Mouse (Mus musculus) hindbrain, embryonic 15.5 days (tissue): Measurements from ENCODE around the gene Srrd. TPM values are rescaled to one million over a fixed set of nuclear protein-coding genes. Genes with fewer than 3 reads are reported as not detected.

ENCODE experiments used
- ATAC-seq: fragments of 200-750 bp; cut with Nextera tagmentation; 2 replicates; pipeline ENCODE4 v1.8.0; 2017; ENCODE audit warnings: low read depth, moderate number of reproducible peaks, moderate TSS enrichment; ENCODE audit not compliant: low FRiP score
- H3K27ac ChIP-seq: fragments of 300-500 bp; sonication (generic); replicated peaks from 2 replicates; pipeline ENCODE4 v1.5.1; 2015; ENCODE audit warnings: mild to moderate bottlenecking, inconsistent platforms
- H3K27me3 ChIP-seq: fragments of 300-500 bp; sonication (generic); 2 replicates; pipeline ENCODE4 v1.6.1; 2015; ENCODE audit warnings: control low read depth, inconsistent platforms
- H3K36me3 ChIP-seq: fragments of 300-500 bp; sonication (generic); 2 replicates; pipeline ENCODE4 v1.6.1; 2015; ENCODE audit warnings: control low read depth, inconsistent platforms
- H3K4me1 ChIP-seq: fragments of 300-500 bp; sonication (generic); replicated peaks from 2 replicates; pipeline ENCODE4 v1.6.1; 2015; ENCODE audit warnings: control low read depth, inconsistent platforms
- H3K4me2 ChIP-seq: fragments of 300-500 bp; sonication (generic); 2 replicates; pipeline ENCODE4 v1.6.1; 2015; ENCODE audit warnings: moderate library complexity, mild to moderate bottlenecking, inconsistent platforms
- H3K4me3 ChIP-seq: fragments of 300-500 bp; sonication (generic); 2 replicates; pipeline ENCODE4 v1.5.1; 2015; ENCODE audit warnings: mild to moderate bottlenecking, inconsistent platforms
- H3K9ac ChIP-seq: fragments of 300-500 bp; sonication (generic); 2 replicates; pipeline ENCODE4 v1.6.1; 2015; ENCODE audit warnings: inconsistent platforms
- H3K9me3 ChIP-seq: fragments of 300-500 bp; sonication (generic); 2 replicates; pipeline ENCODE4 v1.6.1; 2016; ENCODE audit warnings: control low read depth, inconsistent platforms
- WGBS: fragments of 180-500 bp; shearing (Covaris S2); methylation state at CpG from one replicate; pipeline ENCODE4 v1.1.7; 2015; 5-methylcytosine and 5-hydroxymethylcytosine counted together
- polyA plus RNA-seq: library from polyadenylated mRNA; unstranded; fragments of >200 nt; fragmentation: Nextera tagmentation; extraction: Ambion mirVana; gene quantifications from 2 replicates; pipeline ENCODE4 v1.2.1, GENCODE M21; 2015

Srrd gene
- polyA plus RNA-seq, 1 experiment from 2014 or later = 58.9 TPM

DNA sequence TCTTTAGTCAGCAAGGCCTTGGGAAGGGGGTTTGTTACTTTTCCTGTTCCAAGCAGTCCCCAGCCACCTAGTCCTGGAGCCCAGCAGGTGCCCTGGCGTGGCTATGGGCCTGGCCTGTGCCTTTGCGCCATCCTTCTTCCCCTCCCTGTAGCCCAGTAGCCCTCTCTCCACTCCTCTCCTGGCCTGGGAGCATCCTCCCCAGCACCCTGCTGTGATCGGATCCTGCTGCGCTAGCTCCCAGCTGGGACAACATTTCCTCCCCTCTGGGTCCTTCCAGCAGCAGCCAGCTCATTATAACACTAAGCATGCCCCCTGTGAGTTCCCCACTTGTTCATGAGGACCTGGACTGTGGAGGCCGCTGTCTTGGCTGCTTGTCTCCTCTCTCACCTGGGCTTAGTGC lies 37.0 kb downstream of the Srrd start:
- H3K4me1 ChIP-seq = 0 out of 2 replicates have a peak, but pooled peaks cover 3% of the 10 kb centered on the region
- no peak overlapping the region for H3K4me2 ChIP-seq
- no peaks in the 10 kb centered on the region for H3K27me3 ChIP-seq
- ATAC-seq = no peak
- no peak overlapping the region for H3K4me3 ChIP-seq
- no peaks in the 10 kb centered on the region for H3K9me3 ChIP-seq
- H3K36me3 ChIP-seq = peaks cover 18% of the 10 kb centered on the region; the same call in 1 of the 2 replicates
- no peak overlapping the region for H3K27ac ChIP-seq
- no peak overlapping the region for H3K9ac ChIP-seq
- 65% methylated on average over 5 of the region's 5 CpGs for WGBS

GRCm38 (mm10) chr5:112302310-112302709 lies 40.5 kb downstream of the Srrd start:
- 92% methylated on average over 5 of the region's 5 CpGs for WGBS
- H3K27ac ChIP-seq = no peak overlapping the region
- no peaks in the 10 kb centered on the region for H3K9me3 ChIP-seq
- 0 out of 2 replicates have a peak, but pooled peaks cover 3% of the 10 kb centered on the region for H3K4me1 ChIP-seq
- no peak overlapping the region for H3K4me2 ChIP-seq
- no peaks in the 10 kb centered on the region for H3K36me3 ChIP-seq
- no peaks in the 10 kb centered on the region for H3K27me3 ChIP-seq
- no peak overlapping the region for H3K4me3 ChIP-seq
- no peak for ATAC-seq
- no peak overlapping the region for H3K9ac ChIP-seq

GRCm38 (mm10) chr5:112301694-112302093 lies 41.1 kb downstream of the Srrd start:
- 87% methylated on average over 4 of the region's 4 CpGs for WGBS
- H3K27ac ChIP-seq = no peak overlapping the region
- H3K27me3 ChIP-seq = no peaks in the 10 kb centered on the region
- no peak overlapping the region for H3K4me3 ChIP-seq
- ATAC-seq = no peak
- H3K4me2 ChIP-seq = no peak overlapping the region
- H3K9me3 ChIP-seq = no peaks in the 10 kb centered on the region
- H3K4me1 ChIP-seq = peaks cover 10% of the 10 kb centered on the region; the same call in 1 of the 2 replicates
- H3K36me3 ChIP-seq = no peaks in the 10 kb centered on the region
- H3K9ac ChIP-seq = no peak overlapping the region

DNA sequence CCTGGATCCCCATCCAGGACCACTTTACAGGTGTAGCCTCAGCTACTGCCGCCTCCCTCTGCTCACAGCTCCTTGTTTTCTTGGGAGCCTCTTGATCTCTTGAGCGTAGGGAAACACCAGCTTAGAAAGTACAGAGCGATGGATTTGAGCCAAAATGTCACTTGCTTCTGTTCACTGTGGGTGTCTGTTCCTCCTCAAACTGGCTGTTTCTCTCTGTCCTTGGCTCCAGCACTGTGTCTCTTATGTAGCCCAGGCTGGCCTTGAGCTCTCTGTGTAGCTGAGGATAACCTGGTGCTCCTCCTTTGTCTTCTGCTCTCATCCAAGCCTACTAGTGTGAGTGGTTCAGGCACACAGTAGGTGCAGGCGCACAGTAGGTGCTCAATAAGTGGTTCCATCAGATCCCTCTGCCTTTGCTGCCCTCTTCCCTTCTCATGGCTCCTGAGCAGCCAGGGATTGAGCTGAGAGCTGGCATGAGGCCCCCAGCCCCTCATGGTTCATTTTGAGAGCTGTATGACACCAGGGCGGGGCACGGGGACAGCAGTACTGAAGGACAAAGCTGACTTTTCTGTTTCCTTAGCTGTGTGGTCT lies 42.0 kb downstream of the Srrd start:
- Histone ChIP-seq H3K27ac (no peak overlapping the region), H3K4me2 (no peak overlapping the region), H3K4me1 (peaks cover 9% of the 10 kb centered on the region; the same call in 1 of the 2 replicates), H3K9ac (no peak overlapping the region), H3K27me3 (no peaks in the 10 kb centered on the region), H3K36me3 (no peaks in the 10 kb centered on the region), H3K9me3 (no peaks in the 10 kb centered on the region), H3K4me3 (no peak overlapping the region)
- 94% methylated on average over 6 of the region's 6 CpGs for WGBS
- no peak for ATAC-seq

GRCm38 (mm10) chr5:112300112-112300511 lies 42.7 kb downstream of the Srrd start:
- no peak overlapping the region for H3K9ac ChIP-seq
- no peak overlapping the region for H3K4me2 ChIP-seq
- H3K27ac ChIP-seq = no peak overlapping the region
- WGBS = 81% methylated on average over 2 of the region's 2 CpGs
- no peak overlapping the region for H3K4me3 ChIP-seq
- H3K36me3 ChIP-seq = no peaks in the 10 kb centered on the region
- H3K9me3 ChIP-seq = no peaks in the 10 kb centered on the region
- H3K4me1 ChIP-seq = peaks cover 11% of the 10 kb centered on the region; the same call in 1 of the 2 replicates
- no peaks in the 10 kb centered on the region for H3K27me3 ChIP-seq
- no peak for ATAC-seq

DNA sequence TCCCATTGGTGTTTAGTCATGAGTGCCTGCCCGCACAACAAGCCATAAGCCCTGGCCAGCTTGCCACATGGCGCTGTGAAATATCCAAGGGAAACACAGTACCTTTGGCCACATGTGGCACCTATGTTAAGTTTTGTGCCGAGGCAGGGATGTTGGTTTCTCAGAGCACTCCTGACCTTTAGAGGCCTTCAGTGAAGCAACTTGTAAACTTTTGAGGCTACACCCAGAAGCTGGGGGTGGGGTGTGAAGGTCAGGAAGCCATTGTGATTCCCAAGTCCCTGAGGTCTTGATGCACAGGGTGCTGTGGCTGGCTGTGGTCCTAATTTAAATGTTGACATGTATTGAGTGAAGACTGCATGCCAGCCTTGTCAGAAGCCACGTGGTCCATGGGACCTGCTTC lies 43.4 kb downstream of the Srrd start:
- peaks cover 17% of the 10 kb centered on the region; the same call in 1 of the 2 replicates for H3K4me1 ChIP-seq

GRCm38 (mm10) chr5:112298226-112298988 lies 44.4 kb downstream of the Srrd start:
- Histone ChIP-seq H3K4me3 (no peak overlapping the region), H3K27me3 (no peaks in the 10 kb centered on the region), H3K4me1 (peaks cover 17% of the 10 kb centered on the region; the same call in 1 of the 2 replicates), H3K9me3 (no peaks in the 10 kb centered on the region), H3K4me2 (no peak overlapping the region), H3K27ac (no peak overlapping the region), H3K36me3 (no peaks in the 10 kb centered on the region), H3K9ac (no peak overlapping the region)
- no peak for ATAC-seq
- WGBS = 87% methylated on average over 12 of the region's 12 CpGs

More for the DNA sequence above, 43.4 kb downstream of the Srrd start:
- Histone ChIP-seq H3K36me3 (no peaks in the 10 kb centered on the region), H3K27ac (no peak overlapping the region), H3K9ac (no peak overlapping the region), H3K9me3 (no peaks in the 10 kb centered on the region), H3K4me2 (no peak overlapping the region), H3K27me3 (no peaks in the 10 kb centered on the region), H3K4me3 (no peak overlapping the region)
- WGBS = 89% methylated on average over 4 of the region's 4 CpGs
- ATAC-seq = no peak

DNA sequence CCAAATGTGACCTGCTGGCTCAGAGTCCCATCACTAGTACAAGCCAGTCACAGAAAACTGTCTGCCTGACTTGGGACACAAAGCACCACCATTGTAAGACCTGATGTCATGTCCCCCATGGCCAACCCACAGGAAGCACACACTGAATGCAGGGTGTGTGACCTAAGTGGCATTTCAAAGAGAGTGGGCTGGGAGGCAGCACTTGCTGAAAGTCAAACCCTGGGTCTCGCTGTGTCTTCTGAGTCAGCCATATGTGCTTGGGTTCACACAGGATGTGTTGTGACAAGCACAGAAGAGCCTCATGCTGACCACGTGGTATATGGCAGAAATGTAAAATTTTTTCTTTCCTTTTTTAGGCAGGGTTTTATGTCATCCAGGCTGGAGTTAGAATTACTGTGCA lies 45.6 kb downstream of the Srrd start:
- H3K4me3 ChIP-seq = no peak overlapping the region
- H3K27me3 ChIP-seq = no peaks in the 10 kb centered on the region
- no peak overlapping the region; the same call in 1 of the 2 replicates for H3K27ac ChIP-seq
- 76% methylated on average over 2 of the region's 2 CpGs for WGBS
- H3K4me1 ChIP-seq = peaks cover 17% of the 10 kb centered on the region; the same call in 1 of the 2 replicates
- no peaks in the 10 kb centered on the region for H3K9me3 ChIP-seq
- ATAC-seq = no peak
- no peaks in the 10 kb centered on the region for H3K36me3 ChIP-seq
- no peak overlapping the region for H3K4me2 ChIP-seq
- no peak overlapping the region for H3K9ac ChIP-seq

- Histone ChIP-seq H3K36me3 (no peaks in the 10 kb centered on the region), H3K9ac (no peak overlapping the region), H3K4me1 (peaks cover 18% of the 10 kb centered on the region), H3K27ac (no peak overlapping the region; the same call in 1 of the 2 replicates), H3K4me2 (no peak overlapping the region), H3K4me3 (no peak overlapping the region), H3K27me3 (no peaks in the 10 kb centered on the region), H3K9me3 (no peaks in the 10 kb centered on the region)
- no peak for ATAC-seq
- 65% methylated on average over 6 of the region's 6 CpGs for WGBS
Measured at GRCm38 (mm10) chr5:112296404-112297181, 46.2 kb downstream of the Srrd start.

DNA sequence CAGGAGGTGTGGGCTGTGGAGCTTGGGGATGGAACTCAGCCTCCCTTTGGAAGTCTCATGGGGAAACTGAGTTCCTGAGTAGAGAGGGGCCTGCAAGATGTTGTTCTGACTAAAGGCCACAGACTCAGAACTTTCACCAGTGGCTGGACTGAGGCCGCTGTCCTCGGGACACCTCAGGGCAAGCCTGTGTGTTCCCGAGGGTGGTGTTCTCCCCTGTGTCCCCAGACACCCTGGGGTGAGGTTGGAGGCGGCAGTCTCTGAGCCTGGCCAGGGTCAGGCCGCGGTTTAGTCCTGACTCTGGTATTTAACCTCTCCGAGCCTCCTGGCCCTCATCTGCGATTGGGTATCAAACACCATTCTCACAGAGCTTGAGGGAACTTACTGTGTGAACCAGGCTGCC lies 47.3 kb downstream of the Srrd start:
- ATAC-seq = no peak
- WGBS = 54% methylated on average over 8 of the region's 8 CpGs

DNA sequence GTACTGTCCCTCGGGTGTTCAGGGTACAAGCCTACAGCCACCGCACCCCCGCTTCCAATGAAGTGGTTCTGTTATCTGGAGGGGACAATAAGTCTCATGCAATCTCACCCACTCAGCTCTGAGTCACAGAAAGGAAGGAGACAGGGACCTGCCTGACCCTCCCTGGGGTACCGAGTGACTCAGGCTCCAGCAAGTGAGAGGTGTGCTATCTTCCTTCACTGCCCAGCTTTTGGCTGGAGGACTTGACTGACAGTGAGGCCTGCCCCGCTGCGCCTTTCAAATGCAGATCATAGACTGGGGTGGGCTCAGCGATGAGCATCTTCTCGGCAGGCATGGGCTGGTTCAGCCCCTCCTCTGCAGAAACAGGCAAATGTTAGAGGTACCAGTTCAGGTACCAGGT lies 47.7 kb downstream of the Srrd start:
- no peak overlapping the region for H3K9ac ChIP-seq
- H3K36me3 ChIP-seq = no peaks in the 10 kb centered on the region
- 36% methylated on average over 8 of the region's 8 CpGs for WGBS
- no peak overlapping the region for H3K27ac ChIP-seq
- no peak overlapping the region for H3K4me2 ChIP-seq
- no peaks in the 10 kb centered on the region for H3K27me3 ChIP-seq
- H3K4me1 ChIP-seq = peaks cover 25% of the 10 kb centered on the region
- no peaks in the 10 kb centered on the region for H3K9me3 ChIP-seq
- ATAC-seq = no peak
- H3K4me3 ChIP-seq = no peak overlapping the region

More for the DNA sequence above, 47.3 kb downstream of the Srrd start:
- no peak overlapping the region for H3K4me3 ChIP-seq
- no peaks in the 10 kb centered on the region for H3K27me3 ChIP-seq
- no peak overlapping the region for H3K27ac ChIP-seq
- no peak overlapping the region for H3K4me2 ChIP-seq
- no peak overlapping the region for H3K9ac ChIP-seq
- H3K36me3 ChIP-seq = no peaks in the 10 kb centered on the region
- peaks cover 25% of the 10 kb centered on the region for H3K4me1 ChIP-seq
- no peaks in the 10 kb centered on the region for H3K9me3 ChIP-seq

DNA sequence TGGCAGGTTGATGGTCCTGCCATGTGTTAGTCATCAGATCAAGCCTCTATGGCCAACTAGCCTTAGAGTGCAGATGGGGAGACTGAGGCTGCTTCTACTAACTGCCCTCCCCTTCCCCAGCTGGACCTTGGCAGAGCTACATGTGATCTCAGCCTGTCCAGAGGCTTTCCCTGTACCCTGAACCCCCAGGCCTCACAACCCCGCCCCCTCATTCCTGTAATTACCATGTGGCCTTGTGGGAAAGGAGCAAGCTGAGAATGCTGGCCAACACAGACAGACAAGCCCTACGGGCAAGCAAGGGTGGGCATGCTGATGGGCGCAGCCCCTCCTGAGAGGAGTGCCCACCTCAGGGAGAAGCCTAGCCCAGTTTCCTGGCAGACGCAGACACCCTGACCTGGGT lies 48.1 kb downstream of the Srrd start:
- peaks cover 25% of the 10 kb centered on the region for H3K4me1 ChIP-seq
- no peak overlapping the region for H3K9ac ChIP-seq
- H3K27me3 ChIP-seq = no peaks in the 10 kb centered on the region
- no peaks in the 10 kb centered on the region for H3K36me3 ChIP-seq
- no peak overlapping the region for H3K27ac ChIP-seq
- WGBS = 63% methylated on average over 4 of the region's 4 CpGs
- no peak for ATAC-seq
- H3K4me3 ChIP-seq = no peak overlapping the region
- no peaks in the 10 kb centered on the region for H3K9me3 ChIP-seq
- H3K4me2 ChIP-seq = no peak overlapping the region
